Mouse (Mus musculus) brain, embryonic 14.5 days (tissue): ENCODE data around the gene Syt16. TPM values are rescaled to one million over a fixed set of nuclear protein-coding genes. Genes with fewer than 3 reads are reported as not detected.

Experiments used
- DNase-seq: peaks from one replicate; pipeline ENCODE4 v3.0.0-alpha.2; 2011; ENCODE audit warnings: low read depth
- CTCF ChIP-seq: fragments of 200-500 bp; IDR thresholded peaks from 2 replicates; pipeline ENCODE4 v1.5.1; 2012; ENCODE audit warnings: inconsistent platforms, mild to moderate bottlenecking, moderate library complexity, borderline replicate concordance; ENCODE audit not compliant: insufficient read depth, insufficient read length; ENCODE audit errors: extremely low read depth
- POLR2A ChIP-seq: fragments of 200-500 bp; IDR thresholded peaks from 2 replicates; pipeline ENCODE4 v1.6.1; 2012; ENCODE audit warnings: mild to moderate bottlenecking, inconsistent platforms, borderline replicate concordance; ENCODE audit not compliant: poor library complexity, insufficient read depth, insufficient read length, severe bottlenecking; ENCODE audit errors: extremely low read depth
- polyA plus RNA-seq: library from polyadenylated mRNA; depleted of rRNA; stranded (reverse); fragments of >200 nt; gene quantifications from 2 replicates; pipeline ENCODE4 v1.2.3, GENCODE M21; 2012

Gene Syt16
- polyA plus RNA-seq, 1 experiment, result 43.4 TPM

- TF ChIP-seq POLR2A, result no peak
- no peak for TF ChIP-seq CTCF
- DNase-seq, result peak; percentile 80
Measured at GRCm38 (mm10) chr12:74268644-74269285, 271.3 kb downstream of the Syt16 start.

- TF ChIP-seq CTCF, result no peak
- no peak for TF ChIP-seq POLR2A
- no peak for DNase-seq
Measured at GRCm38 (mm10) chr12:74272545-74272944, 275.1 kb downstream of the Syt16 start.

GRCm38 (mm10) chr12:74277265-74277664 lies 279.8 kb downstream of the Syt16 start:
- no peak for DNase-seq

GRCm38 (mm10) chr12:74281403-74281802 lies 283.9 kb downstream of the Syt16 start:
- no peak for DNase-seq
- no peak for TF ChIP-seq POLR2A
- no peak for TF ChIP-seq CTCF

More at GRCm38 (mm10) chr12:74277265-74277664, 279.8 kb downstream of the Syt16 start:
- TF ChIP-seq CTCF (no peak), POLR2A (no peak)

GRCm38 (mm10) chr12:74282846-74283245 lies 285.4 kb downstream of the Syt16 start:
- TF ChIP-seq CTCF (no peak), POLR2A (no peak)
- no peak for DNase-seq

GRCm38 (mm10) chr12:74284020-74284684 lies 286.7 kb downstream of the Syt16 start:
- peak; percentile 97 for DNase-seq
- TF ChIP-seq POLR2A (no peak), CTCF (peak; percentile 77)

GRCm38 (mm10) chr12:74284685-74285054 lies 287.2 kb downstream of the Syt16 start:
- TF ChIP-seq CTCF, result no peak
- TF ChIP-seq POLR2A, result no peak
- DNase-seq, result peak; percentile 62

GRCm38 (mm10) chr12:74290983-74291382 lies 293.5 kb downstream of the Syt16 start:
- TF ChIP-seq CTCF, result no peak
- TF ChIP-seq POLR2A, result no peak
- DNase-seq, result no peak

GRCm38 (mm10) chr12:74293624-74294023 lies 296.2 kb downstream of the Syt16 start:
- peak; percentile 86 for DNase-seq
- peak; percentile 75; the same call in 1 of the 2 replicates for TF ChIP-seq CTCF
- TF ChIP-seq POLR2A, result no peak

GRCm38 (mm10) chr12:74296374-74296773 lies 298.9 kb downstream of the Syt16 start:
- TF ChIP-seq CTCF (no peak), POLR2A (no peak)
- peak; percentile 37 for DNase-seq

- no peak for DNase-seq
- TF ChIP-seq POLR2A (no peak), CTCF (no peak)
Measured at GRCm38 (mm10) chr12:74301559-74301958, 304.1 kb downstream of the Syt16 start.
